Mouse (Mus musculus) thymus, postnatal 10 days (tissue): ENCODE results near the gene Nebl.

ENCODE experiments used
- DNase-seq, 2 experiments: peaks; one replicate each; pipeline ENCODE4 v3.0.0; 2021; ENCODE audit warnings: low spot score in 2 of 2

Nebl gene

DNA sequence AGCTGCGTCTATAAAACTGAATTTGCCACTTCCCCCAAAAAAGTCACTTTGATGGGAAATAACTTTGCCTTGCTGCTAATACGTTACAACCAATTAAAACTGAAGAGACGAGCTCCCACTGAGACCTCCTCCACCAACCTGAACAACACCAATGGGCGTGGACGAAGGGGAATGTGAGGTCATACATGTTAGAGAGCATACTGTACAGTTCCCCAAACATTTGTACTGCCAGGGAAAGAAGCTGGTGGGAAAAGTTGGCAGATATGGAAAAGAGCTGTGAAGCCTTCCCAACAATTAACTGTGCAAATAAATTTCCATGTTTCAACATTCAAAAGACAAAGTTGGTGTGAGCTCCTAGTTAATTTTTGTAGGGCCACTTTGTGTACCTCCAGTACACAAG lies 25.3 kb downstream of the Nebl start:
- no peak for DNase-seq

DNA sequence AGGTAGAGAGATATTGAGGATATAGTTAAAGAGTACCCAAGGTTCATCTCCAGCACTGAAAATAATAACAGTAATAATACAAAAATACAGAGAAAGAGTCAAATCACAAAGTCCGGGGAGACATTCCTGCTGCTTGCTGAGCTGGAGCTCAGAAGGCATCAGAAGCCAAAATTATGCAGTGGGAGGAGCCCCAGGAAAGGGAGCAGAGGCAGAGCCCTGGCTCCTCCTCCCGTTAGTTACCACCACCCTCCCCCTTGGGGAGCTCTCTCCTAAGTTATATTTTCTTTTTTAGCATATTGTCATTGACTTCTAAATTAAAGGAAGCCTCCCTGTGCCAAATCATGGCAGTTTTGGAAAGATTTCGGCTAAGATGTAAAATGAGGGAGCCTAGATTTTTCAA lies 25.8 kb downstream of the Nebl start:
- no peak for DNase-seq

DNA sequence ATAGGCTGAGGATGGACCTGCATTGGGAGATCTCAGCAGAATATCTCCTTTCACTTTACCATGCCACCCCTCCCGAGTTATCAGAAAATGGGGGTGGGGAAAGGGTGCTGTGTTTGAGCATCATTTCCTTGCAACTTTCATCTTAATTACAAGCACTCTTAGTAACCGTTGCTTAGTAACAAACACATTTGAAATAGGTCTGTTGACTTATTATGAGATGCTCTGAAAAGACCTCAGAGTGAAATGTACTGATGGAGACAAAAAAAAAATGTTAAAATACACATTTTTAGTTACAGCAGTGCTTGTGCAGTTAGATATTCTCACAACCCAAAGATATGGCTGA lies 28.1 kb downstream of the Nebl start:
- DNase-seq: no peak

DNA sequence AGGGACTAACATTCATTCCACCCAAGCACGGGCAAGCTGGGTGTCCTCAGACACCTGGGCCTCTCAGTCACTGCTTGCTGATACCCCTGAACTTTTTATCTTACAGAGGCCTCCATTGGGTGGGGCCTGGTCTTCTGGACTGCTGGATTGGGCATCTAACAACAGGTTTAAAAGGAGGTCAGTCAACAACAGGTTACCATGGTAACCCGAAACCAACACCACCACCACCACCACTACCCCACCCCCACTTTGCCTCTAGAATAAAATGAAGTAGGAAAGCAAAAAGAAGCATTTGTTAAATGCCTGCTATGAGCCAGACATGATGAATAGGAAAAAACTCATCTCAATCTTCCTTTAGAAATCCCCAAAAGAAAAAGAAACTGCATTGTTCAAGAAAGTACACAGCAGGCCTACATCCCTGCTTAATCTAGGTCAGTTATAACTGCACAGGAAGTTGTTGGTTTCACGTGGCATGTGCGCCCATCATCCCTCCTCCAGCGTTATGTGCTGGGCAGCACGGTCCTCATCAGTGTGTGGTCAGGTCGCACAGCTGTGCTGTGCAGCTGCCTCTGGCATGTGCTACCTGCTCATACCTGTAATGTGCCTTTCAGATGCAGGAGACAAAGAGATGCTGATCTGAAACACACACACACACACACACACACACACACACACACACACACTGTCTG lies 28.6 kb downstream of the Nebl start:
- DNase-seq: peak; percentile 31 to 46

DNA sequence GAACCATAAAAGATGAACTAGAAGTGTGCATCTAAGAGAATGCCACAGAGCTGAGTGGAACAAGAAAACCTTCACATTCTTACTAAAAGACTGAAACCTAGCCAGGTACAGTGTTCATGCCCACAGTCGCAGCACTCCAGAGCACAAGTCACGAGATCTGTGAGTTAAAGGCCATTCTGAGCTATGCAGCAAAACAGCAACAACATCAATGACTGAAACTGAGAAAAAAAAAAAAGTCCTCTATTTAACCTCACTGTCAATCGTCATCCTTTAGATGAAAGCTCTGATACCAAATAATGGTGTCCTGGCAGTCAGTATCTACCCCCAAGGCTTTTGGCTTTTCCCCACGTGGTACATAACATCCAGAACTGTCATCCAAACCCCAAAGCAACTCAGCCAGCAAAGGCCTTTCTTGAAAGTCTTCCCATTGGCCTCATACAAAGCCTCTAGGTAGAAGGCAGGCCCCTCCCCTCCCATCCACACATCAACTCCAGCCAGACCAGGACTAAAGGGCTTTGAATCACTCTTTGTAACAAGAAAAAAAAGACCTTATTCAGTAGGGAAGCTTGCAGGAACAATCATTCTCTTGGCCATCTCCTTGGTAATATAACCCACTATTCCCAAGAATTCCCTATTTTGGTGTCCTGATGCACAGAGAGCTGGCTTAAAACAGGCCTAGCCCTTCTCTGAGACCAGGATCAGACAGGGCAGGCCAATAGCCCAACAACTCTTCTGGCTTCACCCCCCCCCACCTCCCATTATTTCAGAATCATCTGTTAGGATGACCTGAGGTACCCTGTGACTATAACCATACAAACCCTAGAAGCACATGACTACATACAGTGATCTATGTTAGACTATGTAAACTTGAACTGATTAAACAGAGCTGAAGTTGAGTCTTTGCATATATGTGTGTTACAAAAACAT lies 32.8 kb downstream of the Nebl start:
- DNase-seq: no peak

DNA sequence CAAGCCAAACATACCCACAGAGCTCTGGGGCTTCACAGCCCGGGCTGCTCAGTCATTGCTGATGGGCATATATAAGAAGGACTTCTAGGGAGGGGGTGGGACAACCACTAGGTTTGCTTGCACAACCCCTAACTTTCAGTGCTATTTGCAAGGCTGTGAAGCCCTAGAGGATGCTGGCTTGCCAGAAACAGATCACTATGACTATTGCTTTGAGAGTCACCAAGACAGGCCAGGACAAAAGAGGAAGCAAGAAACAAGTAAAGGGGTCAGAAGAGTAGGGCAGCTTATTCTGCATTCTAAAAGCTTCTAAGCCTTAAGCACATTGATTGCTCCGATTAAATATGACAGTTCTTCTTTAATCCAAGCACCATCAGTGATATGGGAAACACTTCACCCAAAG lies 38.3 kb downstream of the Nebl start:
- DNase-seq: no peak

DNA sequence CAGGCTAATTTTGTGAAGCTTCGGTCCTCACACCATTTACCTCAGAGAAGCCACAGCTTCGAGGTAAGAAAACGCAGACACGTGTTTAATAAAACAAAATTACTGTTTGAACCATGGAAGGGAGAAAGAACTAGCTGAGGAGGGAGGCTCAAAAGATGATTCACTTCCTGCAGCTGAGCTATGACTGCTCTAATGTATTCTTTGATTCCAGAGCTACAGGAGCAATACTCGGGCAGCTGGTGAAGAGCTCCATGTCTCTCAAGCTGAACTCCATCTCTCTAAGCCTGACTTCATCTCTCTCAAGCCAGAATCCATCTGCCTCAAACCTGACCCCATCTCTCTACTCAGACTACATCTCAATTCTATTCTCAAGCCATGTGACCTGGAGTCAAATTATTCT lies 41.0 kb downstream of the Nebl start:
- DNase-seq: no peak

DNA sequence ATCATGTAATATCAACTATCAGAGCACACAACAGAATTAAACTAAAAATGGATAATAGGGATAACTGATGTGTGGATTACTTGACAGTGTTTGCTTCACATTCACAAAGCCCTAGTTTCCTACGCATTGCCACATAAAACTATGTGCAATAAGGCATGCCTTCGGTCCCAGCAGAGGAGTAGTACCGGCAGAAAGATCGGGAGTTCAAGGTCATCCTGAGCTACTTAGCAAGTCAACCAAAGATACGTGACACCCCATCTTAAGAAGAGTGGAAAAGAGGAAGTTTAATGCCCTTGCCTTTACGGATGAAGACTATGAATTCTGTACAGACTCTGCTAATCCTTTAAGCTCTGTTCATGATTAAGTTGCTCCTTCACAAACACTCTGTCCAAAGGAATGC lies 44.1 kb downstream of the Nebl start:
- no peak for DNase-seq

DNA sequence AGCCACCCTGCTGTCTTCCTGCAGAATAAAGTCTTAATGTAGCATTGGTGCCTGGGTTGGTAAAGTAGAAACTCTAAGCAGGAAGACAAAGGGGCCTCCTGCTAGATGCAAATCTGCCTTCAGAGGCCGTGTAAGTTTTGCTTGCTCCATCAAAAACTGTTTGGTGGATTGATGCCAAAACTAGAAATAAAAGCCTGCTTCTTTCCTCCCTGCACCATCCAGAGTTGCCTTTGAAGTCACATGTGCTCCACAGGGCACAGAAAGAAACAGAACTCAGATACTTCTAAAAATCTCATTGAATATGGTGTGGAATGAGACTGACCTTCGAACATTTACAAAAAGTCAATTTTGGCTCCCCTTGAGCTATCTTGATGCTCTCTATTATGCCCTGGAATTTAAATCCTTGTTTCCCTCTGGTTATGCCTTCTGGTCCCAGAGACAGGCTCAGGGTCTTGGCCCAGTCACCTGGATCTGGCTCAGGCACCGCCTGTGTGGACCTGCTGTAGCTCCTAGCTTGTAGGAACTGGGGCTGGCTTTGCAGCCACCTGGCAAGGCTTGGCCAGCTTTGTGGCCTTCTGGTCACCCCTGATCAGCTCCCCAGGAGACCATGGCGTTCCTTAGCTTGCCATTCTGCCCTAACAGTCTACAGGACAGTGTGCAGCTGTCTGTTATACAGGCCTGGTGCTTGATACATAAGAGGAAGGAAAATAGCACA lies 47.8 kb downstream of the Nebl start:
- DNase-seq: no peak

DNA sequence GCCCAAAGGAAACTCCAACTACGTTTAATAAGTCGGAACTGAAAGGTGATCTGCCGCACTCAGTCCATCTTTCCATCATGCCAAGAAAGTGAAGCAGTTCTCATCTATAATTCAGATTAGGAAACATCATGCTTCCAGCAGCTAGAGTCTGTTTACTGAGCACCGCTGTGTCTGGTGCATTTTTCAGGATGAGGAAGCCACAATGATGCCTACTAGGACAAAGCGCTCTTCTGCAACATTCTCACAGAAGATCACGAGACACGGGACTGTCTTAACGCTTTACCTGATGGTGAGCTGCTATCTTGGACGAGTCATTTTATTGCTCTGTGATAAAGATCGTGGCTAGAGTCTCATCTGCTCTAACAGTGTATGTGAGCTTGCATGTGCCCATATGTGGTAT lies 59.1 kb downstream of the Nebl start:
- DNase-seq: no peak

DNA sequence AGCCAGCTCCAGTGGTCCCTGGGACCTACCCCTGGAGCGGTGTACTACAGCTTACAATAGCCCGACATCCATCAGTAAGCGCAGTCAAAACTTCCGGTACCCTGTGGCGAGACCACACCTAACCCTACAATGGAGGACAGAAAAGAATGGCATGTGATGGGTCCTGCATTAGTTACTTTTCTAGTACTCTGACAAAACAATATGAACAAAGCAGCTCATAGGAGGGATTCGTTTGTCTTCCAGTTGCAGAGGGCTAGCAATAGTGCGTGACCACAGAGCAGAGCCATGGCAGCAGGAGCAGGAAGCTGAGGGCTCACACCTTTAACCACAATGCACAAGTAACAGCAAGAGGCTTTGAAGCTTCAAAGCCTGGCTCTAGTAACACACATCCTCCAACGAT lies 59.7 kb downstream of the Nebl start:
- peak; percentile 7 to 8 for DNase-seq

DNA sequence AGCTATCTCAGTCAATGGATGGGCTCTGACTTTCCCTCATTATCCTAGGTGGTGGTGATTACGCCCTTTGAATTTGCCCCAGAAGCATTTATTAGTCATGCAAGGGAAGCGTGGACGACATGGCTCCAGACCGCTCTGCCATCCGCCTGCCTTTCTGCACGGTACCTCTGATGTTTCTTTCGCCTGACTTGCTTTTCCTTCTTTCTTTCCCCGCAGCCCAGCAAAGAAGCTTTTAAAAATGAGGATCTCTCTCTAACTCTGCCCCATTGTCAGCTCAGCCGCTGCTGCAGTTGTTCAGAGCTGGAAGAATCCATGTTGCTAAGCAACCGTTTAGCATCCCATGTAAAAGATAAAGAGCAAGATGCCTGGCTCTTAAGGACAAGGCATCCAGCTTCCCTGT lies 61.3 kb downstream of the Nebl start:
- DNase-seq: no peak

DNA sequence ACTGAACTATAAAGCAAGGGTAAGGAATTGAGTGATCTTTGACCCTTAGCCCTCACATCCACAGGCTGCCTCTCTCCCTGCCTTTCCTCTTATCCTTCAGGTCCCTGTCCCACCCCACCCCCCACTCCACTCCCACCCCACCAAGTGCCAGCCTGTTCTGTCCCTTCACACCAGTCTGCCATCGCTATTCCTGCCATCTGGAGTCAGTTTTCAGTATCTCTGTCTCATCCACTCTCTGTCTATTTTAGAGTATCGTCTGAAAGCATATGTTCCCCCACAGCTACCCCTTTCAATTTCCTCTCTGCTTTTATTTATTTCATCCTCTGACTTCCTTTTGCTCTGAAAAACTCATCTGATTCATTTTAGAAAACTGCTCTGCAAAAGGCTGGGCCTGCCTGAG lies 62.3 kb downstream of the Nebl start:
- DNase-seq: no peak

DNA sequence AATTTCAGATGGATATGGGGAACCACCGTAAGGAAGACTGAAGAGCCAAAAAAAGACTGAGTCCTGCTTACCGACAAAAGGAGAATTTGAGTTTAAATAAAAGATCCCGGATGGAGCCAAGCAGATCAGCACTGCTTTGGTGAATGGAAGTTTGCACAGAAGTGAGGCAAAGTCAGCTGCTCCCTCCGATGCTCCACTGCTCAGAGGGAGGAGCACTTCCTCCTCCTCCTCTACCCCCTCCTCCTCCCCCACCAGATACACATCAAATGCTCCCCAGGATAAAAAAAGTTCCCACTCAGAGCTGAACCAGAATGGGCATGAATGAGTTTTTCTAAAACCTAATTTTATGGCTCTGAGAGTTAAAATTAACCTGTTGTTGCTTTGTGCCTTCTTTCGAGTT lies 73.1 kb downstream of the Nebl start:
- DNase-seq: no peak

DNA sequence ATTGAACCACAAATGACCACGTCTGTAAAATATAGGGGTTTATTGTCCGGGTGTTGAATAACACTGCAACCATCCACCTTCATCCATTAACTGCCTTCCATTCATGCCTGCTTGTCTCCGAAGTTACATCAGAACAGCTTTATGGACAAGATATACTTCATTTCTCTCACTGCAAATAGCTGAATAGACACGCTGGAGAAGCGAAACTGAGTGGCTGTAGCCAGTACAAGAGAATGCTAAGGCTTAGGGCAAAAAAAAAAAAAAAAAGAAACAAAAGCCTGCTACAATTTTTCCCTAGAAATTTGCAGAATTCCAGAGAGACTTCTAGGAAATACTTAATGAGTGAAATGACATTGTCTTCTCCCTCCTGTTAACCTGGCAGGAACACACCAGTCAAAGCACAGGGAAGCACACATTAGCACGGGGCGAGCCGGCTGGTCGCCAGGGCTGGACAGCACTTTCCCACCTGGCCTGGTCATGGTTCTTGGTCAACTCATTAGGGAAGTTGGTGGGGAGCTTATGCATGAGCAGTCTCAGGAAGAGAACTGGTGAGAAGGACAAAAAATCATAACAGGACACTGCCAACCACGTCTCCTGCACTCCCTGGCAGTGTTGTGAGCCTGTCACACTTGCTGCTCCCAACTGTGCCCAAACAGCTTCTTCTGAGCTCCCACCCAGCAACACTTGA lies 81.0 kb downstream of the Nebl start:
- DNase-seq: no peak

DNA sequence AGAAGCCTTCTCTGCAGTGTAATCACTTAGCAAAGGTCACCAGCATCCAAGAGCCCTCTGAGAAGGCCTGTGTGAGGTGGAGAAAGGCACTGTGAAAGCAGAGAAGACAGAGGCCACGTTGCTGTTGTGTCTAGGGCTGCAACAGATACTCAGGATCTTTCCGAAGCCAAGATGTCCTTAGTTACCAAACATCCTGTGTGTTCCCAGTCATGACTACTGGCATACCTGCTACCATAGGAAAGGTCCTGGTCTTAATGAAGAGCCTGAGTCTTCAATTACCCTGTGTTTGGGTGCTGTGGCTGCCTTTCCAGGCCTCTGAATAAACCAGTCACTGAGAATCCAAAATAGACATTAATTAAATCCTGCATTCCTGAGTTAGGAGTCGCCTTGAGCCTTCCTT lies 81.5 kb downstream of the Nebl start:
- no peak for DNase-seq

DNA sequence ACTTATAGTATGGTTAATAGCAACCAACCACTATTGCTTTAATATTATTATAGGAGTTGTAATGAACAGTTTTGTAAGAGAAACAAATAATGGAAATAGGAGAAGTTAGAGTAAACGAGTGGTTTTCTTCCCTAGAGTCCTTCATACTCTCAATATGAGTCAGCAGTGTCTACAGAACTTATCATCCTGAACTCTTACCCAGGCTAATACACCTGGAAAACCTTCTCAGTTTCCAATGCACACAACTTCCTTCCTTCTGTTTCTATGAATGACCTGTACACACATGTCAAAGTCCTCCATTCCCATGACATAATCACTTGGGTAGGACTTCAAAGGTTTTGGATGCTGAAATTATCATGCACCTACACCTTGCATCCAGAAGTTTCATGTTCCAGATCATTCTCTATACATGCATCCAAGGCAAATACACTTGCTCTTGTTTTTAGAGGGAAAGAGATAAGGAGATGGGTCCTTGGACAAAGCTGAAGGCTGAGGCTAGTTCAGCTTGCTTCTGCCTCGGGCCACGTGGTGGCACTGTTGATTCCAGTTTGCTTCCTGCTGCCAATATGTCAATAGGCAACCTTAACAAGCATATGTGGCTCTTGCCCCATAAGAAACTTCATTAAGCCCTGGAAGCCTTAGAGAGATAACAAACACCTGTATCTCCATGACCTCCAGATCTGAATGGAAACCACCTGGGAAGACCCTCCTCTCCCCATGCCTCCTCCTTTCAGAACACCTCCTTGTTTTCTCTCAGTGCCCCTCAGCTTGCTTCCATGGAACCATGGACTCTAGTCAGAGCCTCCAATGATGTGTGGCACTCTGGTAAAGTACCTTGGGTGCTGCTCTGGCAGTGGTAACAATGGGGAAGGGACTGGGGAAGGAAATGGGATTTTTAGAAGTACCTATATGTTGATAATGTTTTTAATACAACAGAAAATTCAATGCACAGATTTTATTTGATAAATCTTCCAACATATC lies 86.7 kb downstream of the Nebl start:
- peak; percentile 29 to 59 for DNase-seq

DNA sequence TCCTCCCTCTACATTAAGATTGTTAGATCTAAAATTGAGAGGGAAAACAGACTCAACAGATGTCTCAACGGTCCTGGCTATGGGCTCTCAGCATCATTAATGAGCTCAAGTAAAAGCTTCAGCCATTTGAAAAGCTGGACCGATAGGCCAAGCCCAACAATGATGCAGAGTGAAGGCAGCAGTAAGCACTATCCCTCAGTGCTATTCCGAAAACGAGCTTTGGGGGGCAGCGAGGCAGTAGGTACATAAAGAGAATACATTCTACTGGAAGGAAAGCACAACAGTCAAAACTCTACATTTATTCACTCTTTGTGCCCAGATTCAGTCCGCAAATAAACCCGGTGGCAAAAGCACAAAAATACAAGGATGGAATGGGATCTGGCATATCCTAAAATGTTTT lies 87.4 kb downstream of the Nebl start:
- DNase-seq: no peak

DNA sequence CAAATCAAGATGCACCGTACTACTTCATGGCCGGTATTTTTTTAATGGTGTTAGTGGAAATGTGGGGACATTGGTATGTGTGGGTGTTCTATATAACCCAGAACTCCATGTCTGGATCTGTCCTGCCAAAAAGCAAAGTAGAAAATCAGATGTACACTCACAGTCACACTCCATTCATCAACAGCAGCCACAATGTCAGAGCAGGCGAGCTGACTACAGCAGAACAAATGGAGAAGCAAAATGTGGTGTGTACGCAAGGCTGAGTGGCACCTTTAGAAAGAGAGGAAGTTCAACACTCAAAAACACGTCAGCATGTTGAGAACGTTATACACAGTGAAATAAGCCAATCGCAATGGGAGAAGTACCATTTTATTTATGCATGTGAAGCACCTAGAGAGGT lies 88.5 kb downstream of the Nebl start:
- no peak for DNase-seq

DNA sequence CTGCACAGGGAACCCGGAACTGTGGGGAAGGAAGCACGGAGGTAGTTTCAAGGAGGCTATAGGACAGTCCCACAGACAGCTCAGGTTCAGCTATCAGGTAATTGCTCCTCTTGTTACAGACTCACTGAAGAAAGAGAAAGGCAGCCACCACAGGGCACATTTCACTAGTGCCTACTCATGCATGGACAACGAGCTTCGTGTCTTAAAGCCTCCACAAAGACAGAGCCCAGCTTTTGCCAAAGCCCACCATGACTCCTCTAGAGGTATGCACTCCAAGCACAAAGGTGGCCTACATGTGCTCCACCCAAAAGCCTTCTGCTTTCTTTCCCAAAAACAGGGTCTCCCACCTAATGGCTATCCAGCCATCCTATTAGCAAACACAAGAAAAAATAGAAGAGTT lies 90.4 kb downstream of the Nebl start:
- no peak for DNase-seq

DNA sequence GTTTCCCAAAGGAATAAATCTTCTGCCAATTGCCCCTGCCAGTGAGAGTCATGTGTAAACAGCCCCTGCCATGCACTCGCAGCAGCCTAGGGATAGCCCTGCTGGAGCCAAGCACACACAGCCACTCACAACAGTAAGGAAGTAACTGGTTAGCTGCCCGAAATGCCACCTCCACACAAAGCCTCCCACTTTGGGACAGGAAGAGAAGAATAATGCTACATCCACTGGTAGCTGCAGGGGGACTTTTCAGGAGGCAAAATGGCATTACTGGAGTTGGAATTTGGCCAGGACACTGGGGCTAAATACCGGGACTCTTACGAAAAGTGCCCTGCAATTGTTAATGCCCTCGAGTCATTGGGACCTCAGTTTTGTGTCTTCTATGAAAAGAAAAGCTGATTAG lies 92.6 kb downstream of the Nebl start:
- DNase-seq: no peak
